Mouse (Mus musculus): ENCODE measurements around the gene Slc27a1. TPM values are rescaled to one million over a fixed set of nuclear protein-coding genes. Genes with fewer than 3 reads are reported as not detected.
A peak's percentile ranks its signal among the peaks of the same experiment; 100 is the strongest.

Slc27a1 gene
- polyA plus RNA-seq, 1 experiment from 2014 or later: 22.6 TPM

DNA sequence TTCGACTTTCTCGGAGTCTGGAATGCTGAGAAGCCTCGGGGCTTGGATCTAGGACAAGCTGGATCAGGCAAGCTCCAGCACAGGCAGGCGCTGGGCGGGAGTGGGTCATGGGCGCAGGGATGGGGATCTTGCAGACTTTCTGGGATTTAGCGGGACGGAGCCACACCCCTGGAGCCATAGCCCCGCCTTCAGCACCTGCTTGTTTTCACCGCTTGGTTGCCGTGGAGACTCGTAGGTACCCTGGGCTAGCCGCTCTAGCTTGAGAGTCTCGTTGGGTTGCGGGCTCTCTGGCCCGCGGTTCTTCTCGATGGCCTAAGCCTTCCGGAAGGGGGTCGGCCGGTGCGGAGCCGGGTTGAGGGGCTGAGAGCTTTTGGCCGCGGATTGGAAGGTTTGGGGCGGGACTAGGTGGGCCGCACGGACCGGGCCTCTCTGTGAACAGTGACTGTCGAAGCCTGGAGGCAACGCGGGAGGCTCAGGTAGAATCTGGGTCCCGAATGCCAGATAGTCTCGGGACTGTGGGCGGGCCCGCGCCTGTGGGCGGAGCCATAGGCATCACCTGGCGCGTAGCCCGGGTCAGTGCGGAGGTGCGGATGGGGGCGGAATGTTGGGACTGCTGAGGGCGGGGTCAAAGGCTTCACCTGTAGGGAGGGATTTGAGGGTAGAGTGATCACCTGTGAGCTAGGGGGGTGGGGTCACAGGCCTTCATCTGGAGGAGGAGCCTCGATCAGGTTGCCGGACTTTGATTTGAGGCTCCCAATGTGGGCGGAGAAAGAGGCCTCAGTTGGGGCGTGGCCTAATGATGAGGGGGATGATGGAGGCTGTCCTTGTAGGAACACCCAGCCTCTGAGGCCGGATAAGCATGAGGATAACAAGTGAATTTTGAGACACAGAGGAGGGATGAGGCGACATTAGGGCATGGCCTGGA, 946 bp downstream of the Slc27a1 start:
- Histone ChIP-seq H3K27ac (ENCODE audit: poor library complexity, severe bottlenecking) (peak overlapping the region; percentile 4; the same call in 1 of the 2 replicates), H3K9me3 (replicated peaks) (no peaks in the 10 kb centered on the region), H3K27me3 (replicated peaks) (peaks cover 35% of the 10 kb centered on the region), H3K4me1 (replicated peaks) (peaks cover 26% of the 10 kb centered on the region), H3K4me3 (peak overlapping the region; percentile 69), H3K4me2 (peak overlapping the region; percentile 94), H3K9ac (peak overlapping the region; percentile 64), H3K36me3 (no peaks in the 10 kb centered on the region)
- WGBS: 1% methylated on average over 51 of the region's 51 CpGs
- peak; percentile 68 for ATAC-seq (ENCODE audit: insufficient number of reproducible peaks, low FRiP score)

DNA sequence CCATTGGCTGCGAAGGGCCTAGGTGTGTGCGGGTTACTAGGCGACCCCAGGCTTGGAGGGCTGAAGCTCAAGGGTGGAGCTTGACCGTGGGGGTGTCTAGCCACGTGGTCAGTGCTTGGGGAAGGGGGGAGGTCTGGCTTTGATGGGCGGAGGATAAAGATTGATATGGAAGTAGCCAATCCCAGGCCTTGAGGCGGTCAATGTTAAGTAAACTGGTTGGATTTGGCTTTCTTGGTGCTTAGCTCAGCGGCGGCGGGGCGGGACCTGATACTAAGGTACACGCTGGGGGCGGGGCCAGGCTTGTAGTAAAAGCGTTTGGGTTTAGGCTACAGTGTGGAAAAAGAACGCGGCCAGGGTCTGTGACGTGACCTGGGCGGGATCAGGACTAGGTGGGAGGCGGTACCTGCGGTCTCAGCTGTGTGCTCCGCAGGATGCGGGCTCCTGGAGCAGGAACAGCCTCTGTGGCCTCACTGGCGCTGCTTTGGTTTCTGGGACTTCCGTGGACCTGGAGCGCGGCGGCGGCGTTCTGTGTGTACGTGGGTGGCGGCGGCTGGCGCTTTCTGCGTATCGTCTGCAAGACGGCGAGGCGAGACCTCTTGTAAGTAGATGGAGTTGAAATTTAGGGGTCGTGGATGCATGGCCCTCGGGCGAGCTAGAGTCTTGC, 1.7 kb downstream of the Slc27a1 start:
- under 1% methylated on average over 41 of the region's 41 CpGs for WGBS
- peaks cover 35% of the 10 kb centered on the region for H3K27me3 ChIP-seq (replicated peaks)
- H3K36me3 ChIP-seq: no peaks in the 10 kb centered on the region
- H3K9me3 ChIP-seq (replicated peaks): no peaks in the 10 kb centered on the region
- peak overlapping the region; percentile 79 for H3K9ac ChIP-seq
- peaks cover 26% of the 10 kb centered on the region for H3K4me1 ChIP-seq (replicated peaks)
- H3K27ac ChIP-seq (ENCODE audit: poor library complexity, severe bottlenecking): peak overlapping the region; percentile 4; the same call in 1 of the 2 replicates
- ATAC-seq (ENCODE audit: insufficient number of reproducible peaks, low FRiP score): peak; percentile 83
- H3K4me2 ChIP-seq: peak overlapping the region; percentile 94
- H3K4me3 ChIP-seq: peak overlapping the region; percentile 69

DNA sequence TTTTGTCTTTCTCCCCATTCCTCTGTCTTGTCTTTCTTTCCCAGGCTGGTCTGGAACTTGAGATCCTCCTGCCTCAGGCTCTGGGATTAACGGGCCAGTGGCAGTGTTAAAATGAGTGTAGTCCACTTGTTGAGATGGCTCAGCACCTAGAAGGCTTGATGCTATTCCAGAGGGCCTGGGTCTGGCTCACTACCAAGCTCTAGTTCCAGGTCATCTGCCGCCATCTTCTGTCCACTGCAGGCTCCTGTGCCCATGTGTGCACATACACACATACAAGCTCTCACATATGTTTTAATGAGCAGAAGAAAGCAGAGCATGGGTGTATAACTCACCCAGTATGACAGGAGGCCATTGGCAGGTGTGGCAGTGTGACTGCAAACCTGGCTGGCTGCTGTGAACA, 3.4 kb downstream of the Slc27a1 start:
- no peak overlapping the region for H3K27ac ChIP-seq (ENCODE audit: poor library complexity, severe bottlenecking)
- H3K27me3 ChIP-seq (replicated peaks): peaks cover 23% of the 10 kb centered on the region
- H3K4me2 ChIP-seq: no peak overlapping the region
- H3K4me3 ChIP-seq: no peak overlapping the region
- 85% methylated on average over 2 of the region's 2 CpGs for WGBS
- no peaks in the 10 kb centered on the region for H3K9me3 ChIP-seq (replicated peaks)
- ATAC-seq (ENCODE audit: insufficient number of reproducible peaks, low FRiP score): no peak
- peaks cover 26% of the 10 kb centered on the region for H3K4me1 ChIP-seq (replicated peaks)
- H3K36me3 ChIP-seq: no peaks in the 10 kb centered on the region
- no peak overlapping the region for H3K9ac ChIP-seq

DNA sequence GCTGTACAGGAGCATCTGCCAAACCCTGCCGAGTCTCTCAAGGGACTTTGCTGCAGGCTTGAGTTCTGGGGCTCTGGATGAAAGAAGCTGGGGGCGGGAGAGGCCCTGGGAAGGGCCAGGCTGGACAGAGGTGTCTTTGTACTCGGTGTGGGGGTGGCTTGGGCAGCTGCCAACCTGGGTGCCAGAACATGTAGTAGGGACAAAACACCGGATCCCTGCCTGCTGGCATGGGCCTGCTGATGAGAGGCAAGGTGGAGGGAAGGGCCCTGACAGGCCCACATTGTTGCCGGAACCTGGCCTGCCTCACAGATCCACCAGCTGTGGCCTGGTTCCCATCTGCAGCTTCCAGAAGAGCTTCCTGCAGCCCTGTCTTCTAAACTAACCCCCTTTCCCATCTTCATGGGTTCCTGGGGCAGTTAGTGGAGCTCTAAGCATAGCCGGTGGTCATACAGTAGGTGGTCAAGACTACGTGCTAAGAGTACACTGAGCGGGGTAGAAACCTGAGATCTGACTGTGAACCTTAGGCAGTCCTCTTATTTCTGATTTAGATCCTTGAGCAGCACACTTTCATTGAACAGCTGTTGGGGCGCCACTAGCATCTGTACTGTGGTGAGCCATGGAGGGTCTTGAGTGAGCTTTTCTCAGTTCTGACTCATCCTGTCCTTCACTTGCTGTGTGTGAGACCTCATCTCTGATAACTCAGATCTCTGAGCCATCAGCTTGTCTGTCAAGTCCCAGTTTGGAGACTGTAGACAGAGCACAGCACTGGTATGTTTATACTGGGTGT, 4.4 kb downstream of the Slc27a1 start:
- no peaks in the 10 kb centered on the region for H3K36me3 ChIP-seq
- WGBS: 67% methylated on average over 9 of the region's 9 CpGs
- H3K27ac ChIP-seq (ENCODE audit: poor library complexity, severe bottlenecking): no peak overlapping the region
- peaks cover 26% of the 10 kb centered on the region for H3K4me1 ChIP-seq (replicated peaks)
- H3K9ac ChIP-seq: no peak overlapping the region
- H3K4me2 ChIP-seq: no peak overlapping the region
- H3K4me3 ChIP-seq: no peak overlapping the region
- no peaks in the 10 kb centered on the region for H3K9me3 ChIP-seq (replicated peaks)
- ATAC-seq (ENCODE audit: insufficient number of reproducible peaks, low FRiP score): no peak
- peaks cover 13% of the 10 kb centered on the region for H3K27me3 ChIP-seq (replicated peaks)

DNA sequence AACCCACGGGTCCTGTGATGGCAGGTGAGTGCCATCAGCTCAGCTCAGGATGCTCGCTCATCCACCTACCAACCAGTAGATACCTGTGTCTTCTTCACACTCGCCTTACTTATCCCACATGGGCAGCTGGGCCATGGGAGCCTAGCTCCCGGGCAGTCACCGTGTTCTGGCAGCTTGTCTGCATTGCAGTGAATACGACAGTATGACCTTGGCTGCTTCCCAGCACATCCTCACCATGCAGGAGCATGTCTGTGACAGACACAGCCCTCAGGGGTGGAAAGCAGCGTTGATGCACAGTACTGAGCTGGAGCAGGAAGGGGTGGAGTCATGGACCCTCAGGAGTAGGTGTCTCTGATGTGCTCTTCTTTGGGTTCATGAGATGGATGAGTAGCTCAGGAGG, 5.7 kb downstream of the Slc27a1 start:
- Histone ChIP-seq H3K36me3 (no peaks in the 10 kb centered on the region), H3K9ac (no peak overlapping the region), H3K4me2 (no peak overlapping the region), H3K27ac (ENCODE audit: poor library complexity, severe bottlenecking) (no peak overlapping the region), H3K27me3 (replicated peaks) (peaks cover 9% of the 10 kb centered on the region; the same call in 1 of the 2 replicates), H3K4me1 (replicated peaks) (peaks cover 15% of the 10 kb centered on the region), H3K4me3 (no peak overlapping the region), H3K9me3 (replicated peaks) (no peaks in the 10 kb centered on the region)
- 69% methylated on average over 7 of the region's 7 CpGs for WGBS
- no peak for ATAC-seq (ENCODE audit: insufficient number of reproducible peaks, low FRiP score)

DNA sequence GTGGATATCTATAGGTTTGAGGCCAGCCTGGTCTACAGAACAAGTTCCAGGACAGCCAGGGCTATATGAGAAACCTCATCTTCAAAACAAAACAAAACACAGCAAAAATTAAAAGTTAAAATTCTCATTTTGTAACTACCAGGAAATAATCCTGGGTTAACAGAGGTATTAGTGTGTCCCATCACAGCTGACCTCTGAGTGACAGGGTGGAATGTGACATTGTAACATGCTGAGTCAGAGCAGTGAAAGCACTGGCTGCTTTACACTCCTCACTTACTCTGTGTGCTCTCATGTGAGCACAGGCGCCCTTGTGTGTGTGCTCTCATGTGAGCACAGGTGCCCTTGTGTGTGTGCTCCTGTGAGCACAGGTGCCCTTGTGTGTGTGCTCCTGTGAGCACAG, 6.3 kb downstream of the Slc27a1 start:
- Histone ChIP-seq H3K27me3 (replicated peaks) (peaks cover 11% of the 10 kb centered on the region; the same call in 1 of the 2 replicates), H3K4me3 (no peak overlapping the region), H3K4me2 (no peak overlapping the region), H3K4me1 (replicated peaks) (peaks cover 9% of the 10 kb centered on the region), H3K27ac (ENCODE audit: poor library complexity, severe bottlenecking) (no peak overlapping the region), H3K36me3 (no peaks in the 10 kb centered on the region), H3K9me3 (replicated peaks) (no peaks in the 10 kb centered on the region), H3K9ac (no peak overlapping the region)
- ATAC-seq (ENCODE audit: insufficient number of reproducible peaks, low FRiP score): no peak
- WGBS: 54% methylated on average over 1 of the region's 1 CpGs

DNA sequence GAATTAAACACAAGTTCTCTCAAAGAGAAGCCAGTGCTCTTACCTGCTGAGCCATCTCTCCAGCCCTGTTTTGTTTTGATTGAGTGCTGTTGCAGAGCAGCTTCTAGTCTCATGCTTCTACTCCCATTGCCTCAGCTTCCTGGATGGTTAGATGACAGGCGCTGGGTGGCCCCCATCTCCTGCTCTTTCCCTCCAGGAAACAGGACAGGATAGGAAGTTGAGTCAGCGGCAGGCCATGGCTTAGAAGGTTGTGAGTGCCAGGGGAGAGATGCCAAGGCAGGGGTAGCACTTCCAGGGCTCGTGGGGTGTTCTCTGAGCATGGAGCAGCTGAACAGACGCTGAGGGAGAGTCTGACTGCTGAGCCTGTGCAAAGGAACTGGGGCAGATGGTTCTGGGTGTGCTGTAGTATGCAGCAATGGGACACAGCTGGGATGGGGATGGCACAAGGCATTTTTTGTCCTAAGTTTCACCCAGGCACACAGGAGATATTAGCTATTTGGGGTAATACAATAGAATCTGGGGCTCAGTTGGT, 9.2 kb downstream of the Slc27a1 start:
- H3K36me3 ChIP-seq: 0 out of 2 replicates have a peak, but pooled peaks cover 4% of the 10 kb centered on the region
- ATAC-seq (ENCODE audit: insufficient number of reproducible peaks, low FRiP score): no peak
- no peaks in the 10 kb centered on the region for H3K4me1 ChIP-seq (replicated peaks)
- 49% methylated on average over 4 of the region's 4 CpGs for WGBS
- no peak overlapping the region for H3K4me2 ChIP-seq
- H3K27ac ChIP-seq (ENCODE audit: poor library complexity, severe bottlenecking): no peak overlapping the region
- peaks cover 18% of the 10 kb centered on the region for H3K27me3 ChIP-seq (replicated peaks)
- H3K9me3 ChIP-seq (replicated peaks): no peaks in the 10 kb centered on the region
- H3K4me3 ChIP-seq: no peak overlapping the region
- H3K9ac ChIP-seq: no peak overlapping the region

DNA sequence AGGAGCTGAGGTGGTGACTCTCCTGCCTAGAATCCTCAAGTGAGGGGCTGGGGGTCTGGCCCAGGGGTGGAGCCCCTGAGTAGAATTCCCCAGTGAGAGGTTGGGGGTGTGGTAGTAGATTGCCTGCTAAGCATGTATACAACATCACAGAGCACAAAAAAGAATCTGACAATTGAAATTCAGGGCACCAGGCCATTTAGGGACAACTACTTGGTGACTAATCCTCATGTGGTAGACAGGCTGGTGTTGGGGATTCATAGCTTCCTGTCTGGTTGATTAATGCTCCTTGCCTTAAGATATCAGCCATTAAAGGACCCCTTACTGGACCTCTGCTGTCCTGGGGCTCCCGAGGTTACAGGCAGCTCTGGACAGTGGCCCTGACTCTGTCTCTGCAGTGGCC, 10.3 kb downstream of the Slc27a1 start:
- Histone ChIP-seq H3K27ac (ENCODE audit: poor library complexity, severe bottlenecking) (no peak overlapping the region), H3K36me3 (0 out of 2 replicates have a peak, but pooled peaks cover 6% of the 10 kb centered on the region), H3K4me3 (no peak overlapping the region), H3K4me1 (replicated peaks) (no peaks in the 10 kb centered on the region), H3K27me3 (replicated peaks) (peaks cover 20% of the 10 kb centered on the region), H3K9me3 (replicated peaks) (no peaks in the 10 kb centered on the region), H3K4me2 (no peak overlapping the region), H3K9ac (no peak overlapping the region)
- no peak for ATAC-seq (ENCODE audit: insufficient number of reproducible peaks, low FRiP score)
- 50% methylated on average over 1 of the region's 1 CpGs for WGBS

DNA sequence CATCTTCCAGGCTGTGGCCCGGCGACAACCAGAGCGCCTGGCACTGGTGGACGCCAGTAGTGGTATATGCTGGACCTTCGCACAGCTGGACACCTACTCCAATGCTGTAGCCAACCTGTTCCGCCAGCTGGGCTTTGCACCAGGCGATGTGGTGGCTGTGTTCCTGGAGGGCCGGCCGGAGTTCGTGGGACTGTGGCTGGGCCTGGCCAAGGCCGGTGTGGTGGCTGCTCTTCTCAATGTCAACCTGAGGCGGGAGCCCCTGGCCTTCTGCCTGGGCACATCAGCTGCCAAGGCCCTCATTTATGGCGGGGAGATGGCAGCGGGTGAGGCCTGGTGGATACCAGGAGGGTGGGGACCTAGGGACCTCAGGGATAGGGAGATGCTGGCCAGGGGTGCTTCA, 10.8 kb downstream of the Slc27a1 start:
- H3K27me3 ChIP-seq (replicated peaks): peaks cover 24% of the 10 kb centered on the region
- H3K4me1 ChIP-seq (replicated peaks): no peaks in the 10 kb centered on the region
- H3K36me3 ChIP-seq: peaks cover 11% of the 10 kb centered on the region
- no peak overlapping the region for H3K4me3 ChIP-seq
- H3K9ac ChIP-seq: no peak overlapping the region
- ATAC-seq (ENCODE audit: insufficient number of reproducible peaks, low FRiP score): no peak
- WGBS: 85% methylated on average over 14 of the region's 14 CpGs
- no peak overlapping the region for H3K4me2 ChIP-seq
- no peaks in the 10 kb centered on the region for H3K9me3 ChIP-seq (replicated peaks)
- no peak overlapping the region for H3K27ac ChIP-seq (ENCODE audit: poor library complexity, severe bottlenecking)

DNA sequence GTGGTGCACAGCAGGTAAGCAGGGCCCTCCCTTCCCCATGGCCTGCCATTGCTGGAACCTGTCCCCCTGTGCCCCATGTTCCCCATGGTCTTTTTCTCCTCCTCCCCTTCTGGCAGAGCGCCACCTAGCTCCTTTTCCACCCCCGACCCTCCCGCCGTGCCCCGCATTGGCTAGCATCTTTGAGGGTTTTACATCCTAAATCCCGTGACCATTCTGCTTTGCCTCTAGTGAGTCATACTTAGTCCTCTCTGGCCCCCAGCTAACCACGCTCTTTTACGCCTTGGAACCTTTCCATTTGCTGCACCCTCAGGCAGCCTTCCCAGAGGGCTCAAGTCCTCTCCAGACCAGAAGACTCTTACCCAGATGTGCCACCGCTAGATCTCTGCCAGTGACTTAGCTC, 11.5 kb downstream of the Slc27a1 start:
- Histone ChIP-seq H3K27me3 (replicated peaks) (peaks cover 29% of the 10 kb centered on the region), H3K4me1 (replicated peaks) (no peaks in the 10 kb centered on the region), H3K36me3 (peaks cover 18% of the 10 kb centered on the region), H3K27ac (ENCODE audit: poor library complexity, severe bottlenecking) (no peak overlapping the region), H3K4me3 (no peak overlapping the region), H3K9ac (no peak overlapping the region), H3K4me2 (no peak overlapping the region), H3K9me3 (replicated peaks) (no peaks in the 10 kb centered on the region)
- 45% methylated on average over 9 of the region's 9 CpGs for WGBS
- no peak for ATAC-seq (ENCODE audit: insufficient number of reproducible peaks, low FRiP score)
